Mouse (Mus musculus) hindbrain, embryonic 14.5 days (tissue): Measurements from ENCODE around the gene Fam193b. TPM values are rescaled to one million over a fixed set of nuclear protein-coding genes. Genes with fewer than 3 reads are reported as not detected.
A peak's percentile ranks its signal among the peaks of the same experiment; 100 is the strongest.

Source experiments
- ATAC-seq: fragments of 200-750 bp; cut with Nextera tagmentation; 2 replicates; pipeline ENCODE4 v1.8.0; 2017; ENCODE audit warnings: moderate number of reproducible peaks, mild to moderate bottlenecking, moderate TSS enrichment, moderate library complexity; ENCODE audit not compliant: low FRiP score
- DNase-seq: peaks from one replicate; pipeline ENCODE4 v3.0.0-alpha.2; 2015; ENCODE audit warnings: low spot score
- H3K27ac ChIP-seq: fragments of 300-500 bp; sonication (generic); 2 replicates; pipeline ENCODE4 v1.5.1; 2014; ENCODE audit warnings: mild to moderate bottlenecking, moderate library complexity
- H3K27me3 ChIP-seq: fragments of 300-500 bp; sonication (generic); 2 replicates; pipeline ENCODE4 v1.6.1; 2014; ENCODE audit warnings: mild to moderate bottlenecking, low read length, mixed read lengths; ENCODE audit not compliant: control insufficient read depth, insufficient read depth
- H3K36me3 ChIP-seq: fragments of 300-500 bp; sonication (generic); replicated peaks from 2 replicates; pipeline ENCODE4 v1.6.1; 2014; ENCODE audit not compliant: control insufficient read depth, insufficient read depth
- H3K4me1 ChIP-seq: fragments of 300-500 bp; sonication (generic); replicated peaks from 2 replicates; pipeline ENCODE4 v1.6.1; 2014; ENCODE audit warnings: antibody characterized with exemption, low read length, mixed read lengths; ENCODE audit not compliant: control insufficient read depth, insufficient read depth
- H3K4me2 ChIP-seq: fragments of 300-500 bp; sonication (generic); replicated peaks from 2 replicates; pipeline ENCODE4 v1.6.1; 2014; ENCODE audit warnings: mild to moderate bottlenecking, moderate library complexity
- H3K4me3 ChIP-seq: fragments of 300-500 bp; sonication (generic); replicated peaks from 2 replicates; pipeline ENCODE4 v1.5.1; 2014; ENCODE audit warnings: mild to moderate bottlenecking, low read length
- H3K9ac ChIP-seq: fragments of 300-500 bp; sonication (generic); 2 replicates; pipeline ENCODE4 v1.6.1; 2014
- H3K9me3 ChIP-seq: fragments of 300-500 bp; sonication (generic); 2 replicates; pipeline ENCODE4 v1.6.1; 2016; ENCODE audit warnings: low read length; ENCODE audit not compliant: control insufficient read depth
- WGBS: fragments of 180-500 bp; shearing (Covaris S2); extraction: QIAGEN DNeasy Blood & Tissue Kit; methylation state at CpG from one replicate; pipeline ENCODE4 v1.1.7; 2014; 5-methylcytosine and 5-hydroxymethylcytosine counted together
- polyA plus RNA-seq: library from polyadenylated mRNA; unstranded; fragments of >200 nt; fragmentation: Nextera tagmentation; extraction: Ambion mirVana; gene quantifications from 2 replicates; pipeline ENCODE4 v1.2.1, GENCODE M21; 2014

Gene Fam193b
- 41.4 and 47.4 TPM in 2 replicates for polyA plus RNA-seq

GRCm38 (mm10) chr13:55571027-55571751 lies at the start of gene Fam193b:
Gene Fam193b, minus strand, starts transcription at chr13:55571120.
- 2% methylated on average over 31 of the region's 47 CpGs for WGBS
- no peaks in the 10 kb centered on the region for H3K9me3 ChIP-seq
- H3K9ac ChIP-seq: peak within 1 kb of the TSS; percentile 97
- peak; percentile 90 for DNase-seq
- ATAC-seq: peak; percentile 89
- H3K27me3 ChIP-seq: no peaks in the 10 kb centered on the region
- H3K4me3 ChIP-seq: peak within 1 kb of the TSS; percentile 98
- H3K27ac ChIP-seq: peak within 1 kb of the TSS; percentile 94
- H3K4me2 ChIP-seq: peak within 1 kb of the TSS; percentile 59
- H3K4me1 ChIP-seq: peaks cover 24% of the 10 kb centered on the region
- H3K36me3 ChIP-seq: peaks cover 11% of the 10 kb centered on the region

GRCm38 (mm10) chr13:55620275-55620674 lies 49.4 kb upstream of the Fam193b start:
- ATAC-seq (no peak), DNase-seq (no peak)
- no peaks in the 10 kb centered on the region for H3K9me3 ChIP-seq
- no peak overlapping the region for H3K4me2 ChIP-seq
- H3K4me1 ChIP-seq: peaks cover 18% of the 10 kb centered on the region
- WGBS: 85% methylated on average over 2 of the region's 2 CpGs
- H3K27ac ChIP-seq: no peak overlapping the region
- H3K9ac ChIP-seq: no peak overlapping the region
- H3K4me3 ChIP-seq: no peak overlapping the region
- H3K36me3 ChIP-seq: peaks cover 6% of the 10 kb centered on the region
- H3K27me3 ChIP-seq: no peaks in the 10 kb centered on the region

- Histone ChIP-seq H3K27ac (no peak overlapping the region), H3K27me3 (no peaks in the 10 kb centered on the region), H3K9me3 (no peaks in the 10 kb centered on the region), H3K36me3 (no peaks in the 10 kb centered on the region; the same call in 1 of the 2 replicates), H3K9ac (no peak overlapping the region), H3K4me2 (no peak overlapping the region), H3K4me3 (no peak overlapping the region), H3K4me1 (peaks cover 9% of the 10 kb centered on the region)
- ATAC-seq (no peak), DNase-seq (no peak)
- 92% methylated on average over 4 of the region's 4 CpGs for WGBS
Observed at GRCm38 (mm10) chr13:55619328-55619727, 48.4 kb upstream of the Fam193b start.

GRCm38 (mm10) chr13:55613471-55613870 lies 42.6 kb upstream of the Fam193b start:
- Histone ChIP-seq H3K4me2 (no peak overlapping the region), H3K4me3 (no peak overlapping the region), H3K9me3 (no peaks in the 10 kb centered on the region), H3K9ac (no peak overlapping the region), H3K27ac (no peak overlapping the region), H3K27me3 (no peaks in the 10 kb centered on the region), H3K36me3 (peaks cover 14% of the 10 kb centered on the region), H3K4me1 (no peaks in the 10 kb centered on the region)
- ATAC-seq (no peak; the same call in 1 of the 2 replicates), DNase-seq (no peak)
- WGBS: 46% methylated on average over 5 of the region's 5 CpGs

- Histone ChIP-seq H3K36me3 (peaks cover 29% of the 10 kb centered on the region), H3K4me2 (no peak overlapping the region), H3K27ac (no peak overlapping the region), H3K4me3 (no peak overlapping the region), H3K9ac (no peak overlapping the region), H3K4me1 (no peaks in the 10 kb centered on the region), H3K9me3 (no peaks in the 10 kb centered on the region), H3K27me3 (no peaks in the 10 kb centered on the region)
- DNase-seq (no peak), ATAC-seq (no peak)
- WGBS: 89% methylated on average over 7 of the region's 7 CpGs
Observed at GRCm38 (mm10) chr13:55611996-55612395, 41.1 kb upstream of the Fam193b start.

GRCm38 (mm10) chr13:55607624-55608006 lies 36.7 kb upstream of the Fam193b start:
- H3K9me3 ChIP-seq: no peaks in the 10 kb centered on the region
- DNase-seq (no peak), ATAC-seq (no peak)
- H3K4me1 ChIP-seq: no peaks in the 10 kb centered on the region
- no peak overlapping the region for H3K4me2 ChIP-seq
- no peak overlapping the region for H3K4me3 ChIP-seq
- H3K27ac ChIP-seq: no peak overlapping the region
- peaks cover 60% of the 10 kb centered on the region for H3K36me3 ChIP-seq
- 89% methylated on average over 2 of the region's 2 CpGs for WGBS
- H3K27me3 ChIP-seq: no peaks in the 10 kb centered on the region
- H3K9ac ChIP-seq: no peak overlapping the region

GRCm38 (mm10) chr13:55606899-55607623 lies 36.1 kb upstream of the Fam193b start:
- no peak for ATAC-seq
- Histone ChIP-seq H3K4me3 (no peak overlapping the region), H3K9me3 (no peaks in the 10 kb centered on the region), H3K4me2 (no peak overlapping the region), H3K9ac (no peak overlapping the region), H3K36me3 (peaks cover 60% of the 10 kb centered on the region), H3K27me3 (no peaks in the 10 kb centered on the region), H3K27ac (no peak overlapping the region), H3K4me1 (no peaks in the 10 kb centered on the region)
- DNase-seq: no peak
- WGBS: 84% methylated on average over 10 of the region's 10 CpGs

- WGBS: 97% methylated on average over 3 of the region's 3 CpGs
- no peak for ATAC-seq
- no peak for DNase-seq
- Histone ChIP-seq H3K4me1 (peaks cover 9% of the 10 kb centered on the region), H3K27ac (no peak overlapping the region), H3K36me3 (peaks cover 57% of the 10 kb centered on the region), H3K9ac (no peak overlapping the region), H3K27me3 (no peaks in the 10 kb centered on the region), H3K4me2 (no peak overlapping the region), H3K4me3 (no peak overlapping the region), H3K9me3 (no peaks in the 10 kb centered on the region)
Observed at GRCm38 (mm10) chr13:55604606-55605005, 33.7 kb upstream of the Fam193b start.

GRCm38 (mm10) chr13:55601611-55602010 lies 30.7 kb upstream of the Fam193b start:
- peak; percentile 92 for DNase-seq
- H3K9me3 ChIP-seq: no peaks in the 10 kb centered on the region
- peaks cover 48% of the 10 kb centered on the region for H3K36me3 ChIP-seq
- 5% methylated on average over 3 of the region's 3 CpGs for WGBS
- ATAC-seq: no peak
- no peaks in the 10 kb centered on the region for H3K27me3 ChIP-seq
- no peak overlapping the region; the same call in 1 of the 2 replicates for H3K9ac ChIP-seq
- peaks cover 9% of the 10 kb centered on the region for H3K4me1 ChIP-seq
- H3K4me3 ChIP-seq: peak overlapping the region; percentile 81; the same call in 1 of the 2 replicates
- H3K4me2 ChIP-seq: peak overlapping the region; percentile 82
- H3K27ac ChIP-seq: no peak overlapping the region
